Mouse (Mus musculus): ENCODE measurements around the gene Cln3. TPM values are rescaled to one million over a fixed set of nuclear protein-coding genes. Genes with fewer than 3 reads are reported as not detected.

Gene Cln3
- polyA plus RNA-seq, 1 experiment from 2014 or later, result 32.7 TPM

DNA sequence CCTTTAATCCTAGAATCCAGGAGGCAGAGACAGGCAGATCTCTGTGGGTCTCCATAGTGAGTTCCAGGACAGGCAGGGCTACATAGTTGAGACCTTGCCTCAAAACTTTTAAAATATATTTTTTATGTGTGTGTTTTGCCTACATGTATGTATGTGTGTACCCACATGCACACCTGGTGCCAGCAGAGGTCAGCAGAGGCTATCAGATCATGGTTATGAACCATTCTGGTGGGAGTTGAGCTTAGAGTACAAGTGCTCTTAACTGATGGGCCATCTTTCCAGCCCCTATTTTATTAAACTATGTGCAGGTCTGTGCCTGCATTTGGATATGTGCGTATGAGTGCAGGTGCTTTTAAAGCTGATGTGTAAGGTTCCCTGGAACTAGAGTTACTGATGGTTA is 30.8 kb downstream of the Cln3 start:
- Histone ChIP-seq H3K9ac (no peak overlapping the region), H3K4me3 (no peak overlapping the region)

DNA sequence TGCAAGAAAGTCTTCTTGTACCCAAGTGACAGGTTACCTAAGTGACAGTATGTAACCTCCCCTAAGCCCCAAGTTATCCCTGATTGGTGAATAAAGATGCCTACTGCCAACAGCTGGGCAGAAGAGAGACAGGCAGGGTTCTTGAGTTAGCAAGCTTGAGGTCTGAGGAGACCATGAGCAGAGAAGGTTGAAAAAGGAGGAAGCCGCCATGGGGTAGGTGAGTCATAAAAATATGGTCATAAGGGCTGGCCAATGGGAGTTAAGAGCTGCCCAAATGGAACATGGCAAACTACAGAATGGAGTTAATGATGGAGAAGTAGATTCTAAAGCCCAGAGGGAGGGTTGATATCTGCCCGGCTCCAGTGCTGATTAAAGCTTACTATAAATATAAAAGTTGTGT is 40.0 kb downstream of the Cln3 start:
- ATAC-seq (ENCODE audit: insufficient number of reproducible peaks, low FRiP score, low TSS enrichment, low read depth), result no peak
- H3K27me3 ChIP-seq, result no peaks in the 10 kb centered on the region
- no peak overlapping the region for H3K4me2 ChIP-seq
- no peak overlapping the region for H3K27ac ChIP-seq
- no peaks in the 10 kb centered on the region for H3K9me3 ChIP-seq
- no peak overlapping the region for H3K4me3 ChIP-seq
- H3K9ac ChIP-seq, result no peak overlapping the region
- H3K4me1 ChIP-seq, result no peaks in the 10 kb centered on the region
- 86% methylated on average over 2 of the region's 2 CpGs for WGBS
- H3K36me3 ChIP-seq, result peaks cover 68% of the 10 kb centered on the region

More for the DNA sequence above, 30.8 kb downstream of the Cln3 start:
- H3K36me3 ChIP-seq, result peaks cover 95% of the 10 kb centered on the region
- no peaks in the 10 kb centered on the region for H3K4me1 ChIP-seq
- H3K9me3 ChIP-seq, result no peaks in the 10 kb centered on the region
- ATAC-seq (ENCODE audit: insufficient number of reproducible peaks, low FRiP score, low TSS enrichment, low read depth), result no peak
- no peaks in the 10 kb centered on the region for H3K27me3 ChIP-seq
- H3K4me2 ChIP-seq, result no peak overlapping the region
- WGBS, result 92% methylated on average over 1 of the region's 1 CpGs
- no peak overlapping the region for H3K27ac ChIP-seq

DNA sequence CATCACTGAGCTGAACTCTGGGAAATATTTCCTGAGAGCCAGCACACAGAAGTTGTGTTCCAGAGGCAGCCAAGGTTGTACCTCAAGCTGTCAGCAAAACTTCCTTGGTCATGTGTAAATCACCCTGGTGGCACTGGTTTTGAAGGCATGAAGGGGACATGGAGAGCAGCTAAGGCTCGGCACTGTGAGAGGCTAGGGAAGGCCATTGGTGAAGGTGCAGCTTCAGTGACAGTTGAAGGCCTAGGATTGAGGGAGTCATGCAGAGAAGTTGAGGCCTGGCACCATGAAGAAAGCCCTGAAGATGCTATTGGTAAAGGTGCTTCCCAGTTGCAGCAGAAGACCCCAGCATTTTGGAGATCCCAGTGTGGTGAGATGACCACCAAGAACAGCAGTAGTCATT is 44.0 kb downstream of the Cln3 start:
- Histone ChIP-seq H3K9ac (no peak overlapping the region), H3K4me1 (no peaks in the 10 kb centered on the region), H3K9me3 (no peaks in the 10 kb centered on the region), H3K36me3 (peaks cover 29% of the 10 kb centered on the region), H3K27ac (no peak overlapping the region), H3K4me2 (no peak overlapping the region), H3K4me3 (no peak overlapping the region), H3K27me3 (peaks cover 6% of the 10 kb centered on the region; the same call in 1 of the 2 replicates)
- no peak for ATAC-seq (ENCODE audit: insufficient number of reproducible peaks, low FRiP score, low TSS enrichment, low read depth)
- 76% methylated on average over 1 of the region's 1 CpGs for WGBS

DNA sequence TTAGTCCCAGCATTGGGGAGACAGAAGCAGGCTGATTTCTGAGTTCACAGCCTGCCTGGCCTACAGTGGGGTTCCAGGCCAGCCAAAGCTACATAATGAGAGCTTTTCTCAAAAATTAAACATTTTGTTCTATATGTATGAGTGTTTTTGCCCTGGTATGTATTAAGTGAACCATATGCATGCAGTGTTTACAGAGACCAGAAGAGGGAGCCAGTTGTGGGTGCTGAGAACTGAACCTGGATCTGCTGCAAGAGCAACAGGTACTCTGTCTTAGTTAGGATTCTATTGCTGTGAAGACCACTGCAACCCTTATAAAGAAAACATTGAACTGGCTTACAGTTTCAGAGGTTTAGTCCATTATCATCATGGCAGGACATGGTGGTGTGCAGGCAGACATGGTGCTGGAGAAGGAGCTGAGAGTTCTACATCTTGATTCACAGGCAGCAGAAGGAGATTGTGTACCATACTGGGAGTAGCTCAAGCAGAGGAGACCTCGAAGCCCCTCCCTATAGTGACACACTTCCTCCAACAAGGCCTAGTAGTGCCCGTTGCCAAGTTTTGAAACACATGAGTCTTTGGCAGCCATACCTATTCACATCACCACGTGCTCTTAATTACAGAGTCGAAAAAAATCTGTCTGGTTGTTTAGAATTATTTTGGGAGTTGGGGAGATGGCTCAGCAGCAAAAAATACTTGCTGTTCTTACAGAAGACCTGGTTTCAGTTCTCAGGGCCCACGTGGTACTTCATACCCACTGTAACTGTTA is 47.6 kb downstream of the Cln3 start:
- H3K4me3 ChIP-seq, result no peak overlapping the region
- H3K4me2 ChIP-seq, result no peak overlapping the region
- no peak for ATAC-seq (ENCODE audit: insufficient number of reproducible peaks, low FRiP score, low TSS enrichment, low read depth)
- no peaks in the 10 kb centered on the region for H3K9me3 ChIP-seq
- no peaks in the 10 kb centered on the region for H3K36me3 ChIP-seq
- no peak overlapping the region for H3K9ac ChIP-seq
- no peak overlapping the region for H3K27ac ChIP-seq
- WGBS, result 56% methylated on average over 5 of the region's 5 CpGs
- H3K4me1 ChIP-seq, result peaks cover 6% of the 10 kb centered on the region; the same call in 1 of the 2 replicates
- peaks cover 17% of the 10 kb centered on the region for H3K27me3 ChIP-seq

DNA sequence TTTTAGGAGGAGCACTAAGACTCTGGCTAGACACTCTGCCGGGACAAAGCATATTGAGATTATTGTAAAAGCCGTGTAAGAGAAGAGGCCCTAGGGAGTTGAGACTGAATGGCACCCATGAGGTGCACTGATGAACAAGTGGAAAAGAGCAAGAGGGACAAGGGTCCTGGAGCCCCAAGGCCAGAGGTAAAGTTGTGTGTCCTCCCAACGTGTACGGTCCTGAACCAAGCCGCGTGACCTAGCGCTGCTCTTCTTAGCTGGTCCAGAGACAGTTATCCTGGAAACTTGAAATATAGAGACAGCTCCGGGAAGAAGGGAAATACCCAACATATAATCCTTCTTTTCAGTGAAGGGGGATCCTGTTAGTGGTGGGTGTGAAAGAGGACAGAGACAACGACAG is 49.2 kb downstream of the Cln3 start:
- H3K9me3 ChIP-seq, result no peaks in the 10 kb centered on the region
- no peak overlapping the region for H3K27ac ChIP-seq
- H3K4me1 ChIP-seq, result peaks cover 6% of the 10 kb centered on the region; the same call in 1 of the 2 replicates
- no peak for ATAC-seq (ENCODE audit: insufficient number of reproducible peaks, low FRiP score, low TSS enrichment, low read depth)
- 0 out of 2 replicates have a peak overlapping the region, but pooled peaks have one; percentile 50 for H3K9ac ChIP-seq
- WGBS, result 56% methylated on average over 9 of the region's 9 CpGs
- peaks cover 17% of the 10 kb centered on the region for H3K27me3 ChIP-seq
- no peaks in the 10 kb centered on the region for H3K36me3 ChIP-seq
- peak overlapping the region; percentile 88 for H3K4me2 ChIP-seq
- peak overlapping the region; percentile 45 for H3K4me3 ChIP-seq

DNA sequence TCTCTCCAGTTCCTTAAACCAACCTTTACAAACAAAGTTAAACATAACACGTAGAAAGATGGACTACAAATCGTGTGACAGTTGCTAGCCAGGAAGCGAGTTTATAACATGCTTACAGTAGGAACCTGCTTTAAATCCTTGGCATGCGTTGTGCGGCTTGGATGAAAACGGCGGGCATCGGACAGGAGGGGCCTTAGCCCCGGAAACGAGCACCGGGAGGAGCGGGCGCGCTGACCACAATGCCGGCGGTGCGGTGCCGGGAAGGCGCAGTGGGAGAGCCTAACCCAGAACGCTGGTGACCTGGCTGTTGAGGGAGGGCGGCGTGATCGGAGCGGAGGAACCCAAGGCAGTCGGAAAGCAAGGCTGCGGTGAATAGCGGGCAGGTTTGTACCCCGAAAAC is 49.9 kb downstream of the Cln3 start:
- Histone ChIP-seq H3K4me1 (peaks cover 6% of the 10 kb centered on the region; the same call in 1 of the 2 replicates), H3K27me3 (peaks cover 17% of the 10 kb centered on the region), H3K4me3 (peak overlapping the region; percentile 45), H3K9ac (peak overlapping the region; percentile 50), H3K36me3 (no peaks in the 10 kb centered on the region), H3K27ac (no peak overlapping the region), H3K4me2 (peak overlapping the region; percentile 88), H3K9me3 (no peaks in the 10 kb centered on the region)
- no peak for ATAC-seq (ENCODE audit: insufficient number of reproducible peaks, low FRiP score, low TSS enrichment, low read depth)
- WGBS, result 1% methylated on average over 28 of the region's 28 CpGs

DNA sequence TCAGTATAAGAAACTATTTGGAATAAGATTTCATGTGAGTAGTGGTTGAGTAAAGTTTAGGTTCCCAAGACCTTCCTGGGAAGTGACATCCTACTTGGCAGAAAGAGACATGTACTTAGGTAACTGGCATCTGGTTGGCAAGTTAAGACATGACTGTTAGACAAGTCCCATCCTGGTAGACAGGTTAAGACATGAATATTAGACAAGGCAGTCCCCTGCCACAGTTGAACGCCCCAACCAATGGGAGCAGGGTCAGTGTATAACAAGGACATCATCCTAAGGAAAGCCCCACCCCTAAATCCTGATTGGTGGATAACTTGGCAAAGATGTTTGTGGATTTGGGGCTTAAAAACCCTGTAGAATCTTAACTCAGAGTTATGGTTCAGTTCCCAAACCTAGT is 52.2 kb downstream of the Cln3 start:
- Histone ChIP-seq H3K4me2 (no peak overlapping the region), H3K9me3 (no peaks in the 10 kb centered on the region), H3K36me3 (no peaks in the 10 kb centered on the region), H3K9ac (no peak overlapping the region), H3K4me1 (peaks cover 6% of the 10 kb centered on the region; the same call in 1 of the 2 replicates), H3K27ac (no peak overlapping the region), H3K4me3 (no peak overlapping the region), H3K27me3 (peaks cover 17% of the 10 kb centered on the region)
- WGBS, result 53% methylated on average over 1 of the region's 1 CpGs
- no peak for ATAC-seq (ENCODE audit: insufficient number of reproducible peaks, low FRiP score, low TSS enrichment, low read depth)

DNA sequence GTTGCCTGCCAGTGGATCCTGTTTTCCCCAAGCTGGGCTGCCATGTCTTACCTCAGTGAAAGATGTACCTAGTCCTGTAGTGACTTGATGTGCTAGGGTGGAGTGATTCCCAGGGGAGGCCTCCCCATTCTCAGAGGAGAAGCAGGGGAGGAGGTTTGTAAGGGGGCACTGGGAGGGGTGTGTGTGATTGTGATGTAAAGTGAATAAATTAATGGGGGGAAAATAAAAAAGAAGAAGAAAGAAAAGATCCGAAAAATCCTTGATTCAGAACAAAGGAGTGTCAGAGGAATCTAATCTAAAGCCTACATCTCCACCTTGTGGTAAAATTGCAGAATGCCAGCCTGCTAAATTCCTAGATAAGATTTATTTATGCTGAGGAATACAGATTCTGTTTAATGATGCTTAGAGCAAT is 57.4 kb downstream of the Cln3 start:
- WGBS, result 5% methylated on average over 1 of the region's 1 CpGs
- no peak for ATAC-seq (ENCODE audit: insufficient number of reproducible peaks, low FRiP score, low TSS enrichment, low read depth)

DNA sequence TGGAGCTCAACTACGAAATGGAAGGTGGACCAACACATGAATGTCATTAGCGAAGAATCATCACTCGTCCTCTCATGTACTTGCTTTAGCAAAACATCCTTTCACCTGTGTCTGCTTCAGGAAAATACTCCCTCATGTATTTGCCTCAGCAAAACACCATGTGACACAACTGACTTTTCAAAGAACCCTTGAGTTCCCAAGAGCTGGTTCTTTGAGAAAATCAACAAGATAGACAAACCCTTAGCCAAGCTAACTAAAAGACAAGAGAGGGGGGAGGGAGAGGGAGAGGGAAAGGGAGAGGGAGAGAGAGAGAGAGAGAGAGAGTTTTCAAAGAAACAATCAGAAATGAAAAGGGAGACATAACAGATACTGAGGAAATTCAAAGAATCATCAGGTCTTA is 62.3 kb downstream of the Cln3 start:
- Histone ChIP-seq H3K4me2 (no peak overlapping the region), H3K9me3 (no peaks in the 10 kb centered on the region), H3K27ac (no peak overlapping the region), H3K4me3 (no peak overlapping the region), H3K36me3 (no peaks in the 10 kb centered on the region), H3K27me3 (no peaks in the 10 kb centered on the region), H3K9ac (no peak overlapping the region), H3K4me1 (0 out of 2 replicates have a peak, but pooled peaks cover 2% of the 10 kb centered on the region)
- WGBS, result 75% methylated on average over 3 of the region's 3 CpGs
- ATAC-seq (ENCODE audit: insufficient number of reproducible peaks, low FRiP score, low TSS enrichment, low read depth), result no peak

More for the DNA sequence above, 57.4 kb downstream of the Cln3 start:
- 0 out of 2 replicates have a peak, but pooled peaks cover 2% of the 10 kb centered on the region for H3K4me1 ChIP-seq
- no peaks in the 10 kb centered on the region for H3K27me3 ChIP-seq
- H3K4me2 ChIP-seq, result no peak overlapping the region
- H3K27ac ChIP-seq, result no peak overlapping the region
- no peak overlapping the region for H3K4me3 ChIP-seq
- H3K36me3 ChIP-seq, result no peaks in the 10 kb centered on the region
- H3K9ac ChIP-seq, result no peak overlapping the region
- no peaks in the 10 kb centered on the region for H3K9me3 ChIP-seq

Small RNA genes lying within 50 kb of the gene (microRNA-seq; reads per million reads assigned to microRNA genes)
- gene Mir7059, result not detected

Other genes with a start within 250 kb of the Cln3 start
- 1.8 and 3.4 TPM in 2 replicates for gene Lat, start 216.2 kb downstream of the Cln3 start, polyA plus RNA-seq (2015; fragmentation: Nextera tagmentation; extraction: Ambion mirVana)
- gene Spns1, start 208.4 kb downstream of the Cln3 start, polyA plus RNA-seq (2015; fragmentation: Nextera tagmentation; extraction: Ambion mirVana), result 55.2 and 57.9 TPM in 2 replicates
- gene Nfatc2ip, start 189.1 kb downstream of the Cln3 start, polyA plus RNA-seq (2015; fragmentation: Nextera tagmentation; extraction: Ambion mirVana), result 2.0 and 2.2 TPM in 2 replicates
- gene Cd19, start 170.9 kb downstream of the Cln3 start, polyA plus RNA-seq (2015; fragmentation: Nextera tagmentation; extraction: Ambion mirVana), result 0.13 and 0.48 TPM in 2 replicates
- gene Rabep2, start 157.1 kb downstream of the Cln3 start, polyA plus RNA-seq (2015; fragmentation: Nextera tagmentation; extraction: Ambion mirVana), result 39.3 and 39.4 TPM in 2 replicates
- 82.8 and 290 TPM in 2 replicates for gene Atp2a1, start 122.7 kb downstream of the Cln3 start, polyA plus RNA-seq (2015; fragmentation: Nextera tagmentation; extraction: Ambion mirVana)
- gene Sh2b1, start 110.4 kb downstream of the Cln3 start, polyA plus RNA-seq (2015; fragmentation: Nextera tagmentation; extraction: Ambion mirVana), result 51.9 and 53.7 TPM in 2 replicates
- gene Tufm, start 98.5 kb downstream of the Cln3 start, polyA plus RNA-seq (2015; fragmentation: Nextera tagmentation; extraction: Ambion mirVana), result 120 and 130 TPM in 2 replicates
- 41.9 and 47.0 TPM in 2 replicates for gene Atxn2l, start 82.4 kb downstream of the Cln3 start, polyA plus RNA-seq (2015; fragmentation: Nextera tagmentation; extraction: Ambion mirVana)
- gene Eif3c, start 19.4 kb downstream of the Cln3 start, polyA plus RNA-seq (2015; fragmentation: Nextera tagmentation; extraction: Ambion mirVana), result 173 and 191 TPM in 2 replicates
- 0.79 and 1.9 TPM in 2 replicates for gene Apobr, start 875 bp downstream of the Cln3 start, polyA plus RNA-seq (2015; fragmentation: Nextera tagmentation; extraction: Ambion mirVana)
- gene Il27, start 9.1 kb upstream of the Cln3 start, polyA plus RNA-seq (2015; fragmentation: Nextera tagmentation; extraction: Ambion mirVana), result not detected in 2 replicates
- 29.8 and 41.9 TPM in 2 replicates for gene Nupr1, start 45.0 kb upstream of the Cln3 start, polyA plus RNA-seq (2015; fragmentation: Nextera tagmentation; extraction: Ambion mirVana)
- 43.4 and 43.9 TPM in 2 replicates for gene Sgf29, start 63.5 kb upstream of the Cln3 start, polyA plus RNA-seq (2015; fragmentation: Nextera tagmentation; extraction: Ambion mirVana)
- 12.2 and 17.5 TPM in 2 replicates for gene Sult1a1, start 90.6 kb upstream of the Cln3 start, polyA plus RNA-seq (2015; fragmentation: Nextera tagmentation; extraction: Ambion mirVana)
- 109 and 131 TPM in 2 replicates for gene Bola2, start 109.6 kb upstream of the Cln3 start, polyA plus RNA-seq (2015; fragmentation: Nextera tagmentation; extraction: Ambion mirVana)
- gene Slx1b, start 110.0 kb upstream of the Cln3 start, polyA plus RNA-seq (2015; fragmentation: Nextera tagmentation; extraction: Ambion mirVana), result 10.5 and 12.3 TPM in 2 replicates
- gene Coro1a, start 122.0 kb upstream of the Cln3 start, polyA plus RNA-seq (2015; fragmentation: Nextera tagmentation; extraction: Ambion mirVana), result 44.5 and 46.5 TPM in 2 replicates
- 65.2 and 68.3 TPM in 2 replicates for gene Mapk3, start 173.8 kb upstream of the Cln3 start, polyA plus RNA-seq (2015; fragmentation: Nextera tagmentation; extraction: Ambion mirVana)
- gene Gdpd3, start 180.5 kb upstream of the Cln3 start, polyA plus RNA-seq (2015; fragmentation: Nextera tagmentation; extraction: Ambion mirVana), result 16.8 and 17.7 TPM in 2 replicates
- 117 and 122 TPM in 2 replicates for gene Ypel3, start 191.1 kb upstream of the Cln3 start, polyA plus RNA-seq (2015; fragmentation: Nextera tagmentation; extraction: Ambion mirVana)
- gene Tbx6, start 195.7 kb upstream of the Cln3 start, polyA plus RNA-seq (2015; fragmentation: Nextera tagmentation; extraction: Ambion mirVana), result 0.37 and 0.46 TPM in 2 replicates
- gene Ppp4c, start 206.7 kb upstream of the Cln3 start, polyA plus RNA-seq (2015; fragmentation: Nextera tagmentation; extraction: Ambion mirVana), result 212 and 227 TPM in 2 replicates
- gene Fam57b, start 211.9 kb upstream of the Cln3 start, polyA plus RNA-seq (2015; fragmentation: Nextera tagmentation; extraction: Ambion mirVana), result 0.22 and 0.56 TPM in 2 replicates
- gene 4930451I11Rik, start 245.8 kb upstream of the Cln3 start, polyA plus RNA-seq (2015; fragmentation: Nextera tagmentation; extraction: Ambion mirVana), result not detected in 2 replicates